Mouse (Mus musculus): ENCODE measurements around the gene Mb21d2.

DNA sequence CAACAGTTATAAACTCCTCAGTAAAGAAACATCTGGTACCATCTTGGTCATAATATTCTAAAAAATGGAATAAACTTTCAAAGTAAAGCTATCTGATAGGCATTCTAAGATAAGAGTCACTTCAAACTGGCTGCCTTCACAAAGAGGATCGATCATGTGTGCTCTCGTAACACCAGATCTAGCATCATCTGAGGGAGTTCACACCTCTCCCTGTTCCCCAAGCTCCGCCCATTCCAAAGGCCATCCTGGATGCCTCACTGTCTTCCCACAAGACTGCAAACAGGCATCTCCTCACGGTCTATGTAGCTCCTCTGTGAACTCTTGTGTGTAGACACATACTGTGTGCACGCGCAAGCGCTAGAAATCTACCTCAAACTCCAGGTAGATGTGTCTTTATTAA is 32.9 kb downstream of the Mb21d2 start:
- no peak for TF ChIP-seq CTCF (IDR thresholded peaks at IDR 0.05; ENCODE audit: extremely low read depth, insufficient read depth, low read length)
- no peak for TF ChIP-seq POLR2A (IDR thresholded peaks at IDR 0.05; ENCODE audit: extremely low read depth, insufficient read depth, low read length)

Data from cortical plate, adult 2 months (tissue).